Mouse (Mus musculus) left cerebral cortex, postnatal 36 days (tissue): ENCODE data around the gene Kcnmb1. TPM values are rescaled to one million over a fixed set of nuclear protein-coding genes. Genes with fewer than 3 reads are reported as not detected.
A peak's percentile ranks its signal among the peaks of the same experiment; 100 is the strongest.

ENCODE experiments used
- DNase-seq, 2 experiments: peaks; one replicate each; pipeline ENCODE4 v3.0.0; 2021 to 2022; ENCODE audit warnings: low spot score in 2 of 2, mixed read lengths in 1 of 2
- intact Hi-C: fragments of 180-260 bp; cut with DNase I; formaldehyde crosslinking; loops from one replicate; pipeline ENCODE4 v1.15.1; 2025
- total RNA-seq, 2 experiments: library from RNA; stranded (reverse); gene quantifications; 2 replicates each; pipeline ENCODE4 v1.2.3; 2021

Kcnmb1 gene
- total RNA-seq = under 1 TPM; 0.32 to 0.43 TPM

DNA sequence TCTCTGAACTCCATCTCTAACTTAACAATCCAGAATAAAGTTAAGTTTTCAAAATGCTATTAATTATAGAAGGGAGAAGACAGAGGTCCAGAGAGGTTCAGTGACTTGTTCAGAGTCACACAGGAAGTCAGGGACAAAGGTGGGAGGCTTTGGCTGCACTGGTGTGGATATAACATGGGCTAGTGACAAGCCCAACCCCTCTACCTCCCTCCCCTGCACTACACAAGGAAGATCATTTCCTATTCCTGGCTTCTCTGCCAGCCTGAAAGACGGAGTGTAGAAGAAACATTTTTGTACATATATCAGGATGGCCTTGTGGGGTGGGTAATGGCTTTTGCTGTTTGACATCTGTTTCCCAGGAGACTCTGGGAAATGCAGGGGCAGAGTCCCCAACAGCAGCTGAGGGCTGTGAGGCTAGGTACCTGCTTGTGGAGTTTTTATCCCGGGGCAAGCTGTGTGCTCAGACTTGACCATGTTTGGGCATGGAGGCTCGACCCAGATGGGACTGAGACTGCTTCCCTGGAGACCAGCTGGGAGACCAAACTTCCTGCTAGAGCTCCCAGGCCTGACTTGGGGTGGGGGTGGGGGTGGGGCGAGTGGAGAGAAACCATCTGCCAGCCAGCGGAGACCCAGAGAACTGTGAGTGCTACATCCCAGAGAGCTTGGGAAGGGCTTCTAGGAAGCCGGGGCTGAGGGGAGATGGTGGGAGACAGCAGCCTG, at the start of gene Kcnmb1:
Gene Kcnmb1, plus strand, starts transcription at position 326 of the 720 bp plus-strand sequence.
- intact Hi-C loops = no loop called here
- DNase-seq = no peak

DNA sequence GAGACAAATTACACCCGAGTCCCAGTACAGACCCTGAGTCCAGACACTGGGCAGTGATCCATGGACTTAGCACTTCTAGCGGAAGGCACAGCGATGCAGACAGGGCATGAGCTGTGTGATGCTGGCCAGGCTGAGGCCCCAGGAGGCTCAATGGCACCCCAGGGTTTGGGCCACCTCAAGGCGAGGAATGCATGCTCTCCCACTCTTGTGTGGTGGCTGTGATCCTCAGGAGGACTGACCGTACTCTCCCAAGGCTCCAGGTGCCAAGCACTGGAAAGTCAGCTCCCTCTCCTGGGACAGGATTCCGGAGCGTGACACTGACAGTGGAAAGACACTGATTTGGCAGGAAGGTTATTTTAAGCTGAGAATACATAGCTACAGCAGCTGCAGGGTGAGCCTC, 49.8 kb upstream of the Kcnmb1 start:
- no peak for DNase-seq
- intact Hi-C loops = loop anchor here (10.0 kb wide), 1 partner anchor 738 kb away; no protein-coding TSS in a partner anchor

DNA sequence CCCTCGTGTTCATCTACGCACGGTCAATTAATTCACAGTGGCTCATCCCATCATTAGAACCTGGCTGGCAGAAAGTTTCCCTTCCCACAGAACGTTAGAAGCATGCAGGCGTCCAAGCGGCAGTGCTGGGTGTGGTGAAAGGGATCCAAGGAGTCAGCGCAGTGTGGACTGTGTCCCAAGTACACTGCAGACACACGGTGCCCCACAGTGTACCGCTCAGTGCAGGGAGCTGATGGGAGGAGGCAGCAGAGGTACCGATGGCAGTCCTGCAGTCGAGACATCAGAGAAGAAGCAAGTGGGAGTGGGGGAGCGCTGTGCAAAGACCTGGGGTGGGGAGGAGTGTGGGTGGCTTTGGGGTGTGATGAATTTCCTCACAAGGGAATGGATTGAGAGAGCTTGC, 48.6 kb upstream of the Kcnmb1 start:
- DNase-seq = no peak
- intact Hi-C loops = loop anchor here (10.0 kb wide), 1 partner anchor 739 kb away; no protein-coding TSS in a partner anchor

DNA sequence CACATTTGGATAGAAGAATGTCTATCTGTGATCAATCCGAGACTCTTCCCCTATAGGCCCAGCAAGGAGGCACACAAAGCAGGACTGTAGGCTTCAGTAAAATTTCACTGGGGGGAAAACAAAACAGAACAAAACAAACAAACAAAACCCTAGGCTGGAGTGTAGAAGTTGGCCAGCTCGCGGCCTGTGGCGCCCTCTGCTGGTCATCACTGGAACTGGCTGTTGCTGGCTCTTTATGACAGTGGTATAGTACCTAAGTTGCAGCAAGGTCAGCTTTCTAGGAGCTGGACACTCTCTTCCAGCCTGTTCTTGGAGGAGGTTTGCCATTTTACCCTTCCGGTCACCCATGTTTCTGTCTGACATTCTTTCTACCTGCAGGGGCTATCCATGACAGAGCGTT, 45.2 kb upstream of the Kcnmb1 start:
- peak; percentile 49 to 63 for DNase-seq
- intact Hi-C loops = loop anchor here (1.0 to 10.0 kb wide), 4 partner anchors 75 to 743 kb away; no protein-coding TSS in a partner anchor

DNA sequence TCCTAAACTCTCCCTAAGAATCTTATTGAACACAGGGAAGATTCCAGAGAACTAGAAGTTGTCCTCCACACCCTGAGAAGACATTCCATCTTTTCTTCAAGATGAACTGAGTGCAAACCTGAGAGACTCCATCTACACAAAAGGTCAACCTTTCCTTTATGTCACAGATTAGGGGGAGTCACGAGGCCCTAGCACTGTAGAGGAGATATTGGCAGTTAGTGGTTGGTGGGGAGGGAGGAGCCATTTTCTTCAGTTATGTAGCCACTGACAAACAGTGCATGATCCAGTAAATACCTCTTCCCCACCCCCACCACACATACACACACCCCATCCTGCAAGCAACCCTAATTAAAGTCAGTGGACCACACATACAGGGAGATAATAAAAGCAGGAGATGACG, 44.4 kb upstream of the Kcnmb1 start:
- intact Hi-C loops = loop anchor here (5.0 to 10.0 kb wide), 2 partner anchors 76 to 744 kb away; no protein-coding TSS in a partner anchor
- no peak for DNase-seq

DNA sequence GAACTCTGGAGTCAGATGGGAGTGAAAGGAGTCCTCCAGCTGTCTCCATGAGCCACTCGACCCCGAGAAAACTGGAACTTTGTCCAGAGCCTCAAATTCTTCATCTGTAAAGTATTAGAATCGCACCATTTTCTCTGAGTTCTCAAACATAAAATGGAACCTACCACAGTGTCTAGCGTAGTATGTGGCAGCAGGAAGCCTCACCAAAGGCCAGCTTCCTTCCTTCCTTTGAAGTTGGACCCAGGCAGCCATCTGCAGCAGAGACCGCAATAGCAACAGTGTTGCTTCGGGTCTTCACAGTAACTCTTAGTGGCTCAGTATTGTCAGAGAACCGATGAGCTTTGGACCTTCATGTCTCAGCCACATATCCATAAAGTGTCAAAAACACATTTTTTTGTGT, 43.0 kb upstream of the Kcnmb1 start:
- intact Hi-C loops = loop anchor here (5.0 to 10.0 kb wide), 2 partner anchors 78 to 745 kb away; no protein-coding TSS in a partner anchor
- DNase-seq = no peak

DNA sequence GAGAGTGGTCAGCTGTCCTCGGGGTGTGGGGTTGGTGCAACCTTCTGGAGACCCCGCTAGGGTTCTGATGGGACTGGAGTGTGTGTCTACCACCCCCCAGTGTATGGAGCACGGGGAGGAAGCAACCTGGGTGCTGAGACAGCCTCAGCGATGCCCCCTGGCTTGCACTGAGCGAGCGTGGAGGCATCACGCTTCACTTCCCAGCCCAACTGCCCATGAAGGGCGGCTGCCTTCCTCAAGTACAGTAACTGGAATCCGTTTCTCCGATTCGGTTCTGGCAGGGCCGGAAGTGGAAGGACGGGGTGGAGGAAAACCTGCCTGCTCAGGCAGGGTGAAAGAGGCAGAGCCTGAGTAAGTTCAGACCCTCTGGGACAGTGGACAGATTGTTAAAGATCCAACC, 41.4 kb upstream of the Kcnmb1 start:
- no peak for DNase-seq
- intact Hi-C loops = no loop called here

DNA sequence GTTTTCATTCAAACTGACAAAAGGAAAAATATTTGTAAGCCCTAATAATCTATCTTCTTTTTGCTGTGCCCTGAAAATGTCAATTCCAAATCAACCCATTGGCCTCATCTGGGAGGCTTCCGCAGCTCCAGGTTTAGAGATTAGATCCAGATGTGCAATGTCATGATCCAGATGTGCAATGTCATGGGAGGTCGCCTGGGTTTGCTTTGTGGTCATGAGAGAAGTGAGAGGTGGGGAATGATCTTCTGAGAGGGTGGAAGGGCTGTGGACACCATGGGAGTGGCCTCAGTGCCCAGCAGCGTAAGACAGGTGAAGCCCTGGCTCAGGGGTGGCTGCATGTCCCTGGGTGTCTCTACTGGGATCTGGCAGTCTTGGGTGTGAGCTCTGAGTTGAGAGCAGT, 39.8 kb upstream of the Kcnmb1 start:
- intact Hi-C loops = no loop called here

DNA sequence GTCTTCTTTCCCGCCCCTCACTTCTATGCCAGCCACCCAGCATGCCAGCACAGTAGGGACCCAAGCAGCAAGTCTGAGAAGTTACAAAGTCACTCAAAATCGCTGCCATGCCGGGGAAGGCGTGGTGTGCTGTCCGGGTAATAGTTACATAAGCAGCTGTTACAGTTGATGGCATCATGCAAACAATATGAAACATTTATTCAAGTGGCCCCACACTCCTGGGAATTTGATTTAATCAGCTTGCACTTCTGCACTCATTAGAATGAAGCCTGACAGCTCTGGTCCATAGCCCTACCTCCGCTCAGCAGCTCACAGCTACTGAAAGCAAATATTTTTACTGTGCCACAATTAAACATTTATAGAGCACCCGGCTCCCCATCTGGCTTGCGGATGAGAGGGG, 37.0 kb upstream of the Kcnmb1 start:
- no peak for DNase-seq

More for the DNA sequence above, 39.8 kb upstream of the Kcnmb1 start:
- no peak for DNase-seq

DNA sequence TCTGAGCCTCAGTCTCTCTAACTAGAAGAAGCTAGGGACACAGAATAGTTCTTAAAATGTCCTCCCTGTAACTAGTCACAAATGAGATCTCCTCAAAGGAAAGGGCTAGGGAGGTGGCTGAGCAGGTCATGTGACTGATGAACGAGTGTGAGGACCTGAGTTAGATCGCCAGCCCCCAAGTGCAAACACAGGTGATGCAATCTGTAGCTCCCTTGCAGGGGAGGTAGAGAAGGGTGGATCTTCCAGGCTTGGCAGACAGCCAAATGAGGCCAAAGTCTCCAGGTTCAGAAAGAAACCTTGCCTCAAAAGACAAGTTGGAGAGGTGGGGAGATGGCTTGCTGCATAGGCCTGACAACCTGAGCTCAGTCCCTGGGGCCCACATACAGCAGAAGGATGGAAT, 36.3 kb upstream of the Kcnmb1 start:
- intact Hi-C loops = loop anchor here (5.0 kb wide), 1 partner anchor 81 kb away; no protein-coding TSS in a partner anchor
- no peak for DNase-seq

More for the DNA sequence above, 37.0 kb upstream of the Kcnmb1 start:
- intact Hi-C loops = loop anchor here (5.0 kb wide), 1 partner anchor 82 kb away; no protein-coding TSS in a partner anchor

DNA sequence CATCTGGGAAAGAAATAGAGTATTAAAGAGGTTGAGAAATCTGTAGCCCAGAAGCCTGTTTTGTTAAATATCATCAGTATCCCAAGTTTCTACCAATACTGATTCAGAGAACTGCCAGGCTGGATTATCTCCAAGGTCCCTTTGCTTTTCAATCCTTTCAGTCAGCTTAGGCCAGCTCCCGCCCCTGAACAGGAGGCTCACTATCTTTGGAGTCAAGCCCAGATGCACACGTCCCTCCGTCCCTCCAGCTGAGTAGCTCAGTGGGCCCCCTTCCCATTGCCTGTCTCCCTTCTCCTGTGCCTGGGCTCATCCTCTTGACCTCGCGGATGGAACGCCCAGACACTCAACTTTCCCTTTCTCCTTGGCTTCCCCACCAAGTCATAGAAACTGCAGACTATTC, 35.5 kb upstream of the Kcnmb1 start:
- intact Hi-C loops = loop anchor here (5.0 kb wide), 1 partner anchor 80 kb away; no protein-coding TSS in a partner anchor
- DNase-seq = no peak

DNA sequence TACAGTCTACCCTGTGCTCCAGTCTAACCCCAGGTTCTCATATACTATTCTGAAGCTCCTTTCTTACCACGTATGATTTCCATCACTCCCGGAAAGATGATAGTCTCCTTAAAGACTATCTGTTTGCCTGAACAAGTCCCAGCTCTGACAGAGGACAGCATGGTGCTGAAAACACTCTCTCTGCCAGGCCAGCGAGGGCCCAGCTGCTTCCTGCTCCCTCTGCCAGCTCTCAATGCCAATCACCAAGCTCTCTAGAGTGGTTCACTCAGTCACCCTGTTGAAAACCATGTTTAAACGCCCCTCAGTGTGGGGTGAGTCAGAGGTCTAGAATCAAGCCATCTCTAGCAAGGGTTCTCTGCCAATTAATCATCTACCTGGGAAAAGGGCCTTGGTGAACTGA, 35.0 kb upstream of the Kcnmb1 start:
- intact Hi-C loops = loop anchor here (5.0 kb wide), 1 partner anchor 79 kb away; no protein-coding TSS in a partner anchor
- no peak for DNase-seq

DNA sequence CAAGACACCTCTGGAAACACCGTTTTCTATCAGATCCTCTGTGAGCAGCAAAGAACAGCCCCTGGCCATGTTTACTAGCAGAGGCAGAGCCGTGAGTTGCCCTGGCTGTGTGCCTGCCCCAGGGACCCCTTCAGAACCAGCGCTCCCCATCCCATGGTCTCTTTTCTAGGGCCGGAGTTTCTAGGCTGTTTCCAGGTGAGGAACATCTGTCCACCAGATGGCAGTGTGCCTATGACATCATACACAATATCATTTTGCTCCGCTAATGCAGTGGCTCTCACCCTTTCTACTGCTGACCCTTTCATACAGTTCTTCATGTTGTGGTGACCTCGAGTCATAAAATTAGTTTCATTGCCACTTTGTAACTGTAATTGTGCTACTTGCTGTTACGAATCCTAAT, 34.2 kb upstream of the Kcnmb1 start:
- intact Hi-C loops = loop anchor here (5.0 kb wide), 1 partner anchor 79 kb away; no protein-coding TSS in a partner anchor
- no peak for DNase-seq

DNA sequence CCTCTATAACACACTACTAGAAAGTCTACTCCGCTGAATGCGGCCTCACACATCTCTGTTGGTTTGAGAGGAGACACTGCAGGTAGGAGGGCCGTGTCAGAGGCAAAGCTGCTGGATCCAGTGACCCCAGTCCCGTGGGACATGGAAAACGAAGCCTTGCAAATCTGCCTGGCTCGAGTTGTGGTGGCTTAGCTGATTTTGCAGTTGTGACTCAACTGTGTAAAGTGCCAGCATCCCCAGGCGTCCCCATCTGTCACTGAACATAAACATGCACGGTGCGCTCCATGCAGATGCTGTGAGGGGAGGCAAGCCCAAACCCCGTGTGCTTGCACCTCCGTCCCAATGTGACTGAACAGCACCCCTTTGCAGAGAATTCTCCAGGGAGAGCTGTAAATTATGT, 33.4 kb upstream of the Kcnmb1 start:
- intact Hi-C loops = loop anchor here (5.0 kb wide), 1 partner anchor 78 kb away; no protein-coding TSS in a partner anchor
- DNase-seq = no peak

DNA sequence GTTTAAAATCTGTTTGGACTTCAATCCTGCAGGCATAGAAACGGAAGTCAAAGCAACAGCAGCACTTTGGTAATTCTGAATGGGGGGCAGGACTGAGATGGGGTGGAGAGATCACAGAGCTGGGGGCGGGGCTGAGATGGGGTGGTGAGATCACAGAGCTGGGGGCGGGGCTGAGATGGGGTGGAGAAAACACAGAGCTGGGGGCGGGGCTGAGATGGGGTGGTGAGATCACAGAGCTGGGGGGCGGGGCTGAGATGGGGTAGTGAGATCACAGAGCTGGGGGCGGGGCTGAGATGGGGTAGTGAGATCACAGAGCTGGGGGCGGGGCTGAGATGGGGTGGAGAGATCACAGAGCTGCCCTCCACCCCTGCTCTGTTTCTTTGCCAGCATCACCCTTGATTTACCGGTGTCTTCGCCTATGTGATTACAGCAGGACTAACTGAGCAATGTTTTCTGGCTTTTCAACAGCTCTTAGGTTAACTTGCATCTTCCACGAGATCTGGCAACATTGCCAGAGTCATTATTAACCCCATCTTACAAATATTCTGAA, 30.9 kb upstream of the Kcnmb1 start:
- intact Hi-C loops = no loop called here
- no peak for DNase-seq

DNA sequence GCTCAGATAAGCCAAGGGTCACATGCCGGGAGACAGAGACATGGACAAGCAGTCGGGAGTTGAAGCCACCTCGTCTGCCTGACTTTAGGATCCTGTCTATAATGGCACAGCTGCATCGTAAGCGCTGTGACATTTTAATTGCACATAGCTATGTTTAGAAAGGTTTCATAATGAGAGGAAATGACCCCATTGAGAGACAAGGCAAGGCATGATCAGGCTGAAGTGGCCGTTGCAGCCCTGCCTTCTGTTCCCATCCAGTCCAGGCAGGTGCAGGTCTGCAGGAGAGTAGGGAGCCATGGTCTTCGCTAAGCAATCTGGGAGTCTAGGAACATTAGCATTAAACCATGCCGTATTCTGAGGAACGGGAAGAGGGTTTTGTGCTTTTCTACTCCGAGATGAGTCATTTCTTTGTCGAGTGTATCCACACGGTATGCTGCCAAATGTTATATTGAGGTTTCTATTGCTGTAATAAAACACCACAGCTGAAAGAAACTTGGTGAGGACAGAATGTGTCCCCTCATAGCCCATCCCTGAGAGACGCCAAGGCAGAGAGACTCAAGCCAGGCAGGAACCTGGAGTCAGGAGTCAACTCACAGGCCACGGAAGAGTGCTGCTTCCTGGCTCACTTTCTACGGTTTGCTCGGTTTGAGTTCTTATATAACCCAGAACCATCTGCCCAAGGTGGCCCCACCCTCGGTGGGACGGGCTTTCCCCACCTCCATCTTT, 30.3 kb upstream of the Kcnmb1 start:
- DNase-seq = peak; percentile 24 to 26
- intact Hi-C loops = no loop called here

DNA sequence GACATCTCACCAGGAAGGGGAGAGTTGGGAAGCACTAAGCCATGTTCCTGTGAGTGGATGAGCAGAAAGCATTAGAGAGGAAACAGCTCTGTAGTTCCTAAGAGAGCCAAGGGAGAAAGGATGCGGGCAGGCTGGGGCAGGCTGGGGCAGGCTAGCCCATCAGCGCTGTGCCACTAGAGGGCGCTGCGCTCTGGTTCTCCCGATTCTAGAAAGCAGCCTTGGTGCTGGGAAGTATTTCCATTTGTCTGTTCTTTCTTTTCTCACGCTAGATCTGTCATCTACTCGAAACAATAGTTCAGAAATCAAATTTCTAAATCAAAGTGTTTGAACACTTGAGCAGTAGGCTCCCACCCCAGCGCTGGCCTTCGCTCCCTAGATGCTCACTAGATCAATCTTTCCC, 28.5 kb upstream of the Kcnmb1 start:
- DNase-seq = no peak
- intact Hi-C loops = no loop called here

DNA sequence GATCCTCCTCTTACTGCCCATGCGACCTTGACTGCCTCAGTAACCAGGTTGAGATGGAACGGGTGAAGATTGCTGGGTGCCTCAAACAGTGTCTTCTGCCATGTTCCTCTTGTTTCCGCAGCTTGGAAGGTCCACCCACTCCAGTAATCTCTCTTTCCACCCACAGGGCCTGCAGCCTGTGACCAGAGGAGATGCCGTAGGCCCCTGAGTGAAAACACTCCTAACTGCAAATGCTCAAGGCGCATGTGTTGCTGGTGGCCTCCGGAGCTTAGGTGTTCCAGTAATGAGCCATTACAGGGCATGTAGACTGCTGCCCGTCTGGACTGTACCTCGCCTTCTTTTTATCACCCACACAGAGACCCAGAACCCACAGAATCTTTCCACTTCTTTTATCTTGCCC, 25.2 kb upstream of the Kcnmb1 start:
- intact Hi-C loops = no loop called here

DNA sequence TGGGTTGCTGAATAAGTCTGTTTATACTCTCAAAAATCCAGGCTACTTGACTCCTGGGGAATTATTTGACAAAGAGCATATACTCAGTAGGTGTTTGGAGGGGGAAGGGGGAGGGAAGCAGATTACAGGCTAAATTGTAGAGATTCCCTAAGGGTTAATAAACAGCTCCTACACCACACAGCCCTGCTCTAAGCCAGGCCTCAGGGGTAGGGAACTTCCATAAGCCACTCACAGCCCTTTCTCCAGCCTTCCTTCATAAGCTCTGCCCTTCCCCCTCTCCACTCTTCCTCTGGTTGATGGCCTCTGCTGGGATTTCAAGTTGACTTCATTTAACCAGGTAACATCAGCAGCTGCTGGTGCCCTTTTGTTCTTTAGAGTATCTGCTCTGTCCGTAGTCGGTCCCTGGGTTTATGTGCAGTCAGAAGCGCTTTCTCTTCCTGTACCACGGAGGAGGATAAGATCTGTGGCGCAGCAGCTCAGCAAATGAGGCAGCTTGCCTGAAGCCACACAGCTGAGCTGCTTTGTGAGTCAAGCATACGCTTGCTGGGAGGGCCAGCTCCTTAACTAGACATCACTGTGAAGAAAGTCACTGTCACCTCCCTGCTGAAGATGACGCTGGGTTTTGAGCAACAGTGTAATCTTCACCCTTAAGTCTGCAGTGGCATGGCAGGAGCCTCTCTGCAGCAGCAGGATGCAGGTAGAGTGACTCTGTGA, 24.1 kb upstream of the Kcnmb1 start:
- intact Hi-C loops = no loop called here
- DNase-seq = no peak

More for the DNA sequence above, 25.2 kb upstream of the Kcnmb1 start:
- DNase-seq = no peak
